Mouse (Mus musculus) skeletal muscle tissue, adult 2 months (tissue): ENCODE measurements around the gene Selenok.

Experiments
- DNase-seq: peaks from one replicate; pipeline ENCODE4 v3.0.0-alpha.2; 2012; ENCODE audit warnings: low read depth, low spot score

The Selenok gene

DNA sequence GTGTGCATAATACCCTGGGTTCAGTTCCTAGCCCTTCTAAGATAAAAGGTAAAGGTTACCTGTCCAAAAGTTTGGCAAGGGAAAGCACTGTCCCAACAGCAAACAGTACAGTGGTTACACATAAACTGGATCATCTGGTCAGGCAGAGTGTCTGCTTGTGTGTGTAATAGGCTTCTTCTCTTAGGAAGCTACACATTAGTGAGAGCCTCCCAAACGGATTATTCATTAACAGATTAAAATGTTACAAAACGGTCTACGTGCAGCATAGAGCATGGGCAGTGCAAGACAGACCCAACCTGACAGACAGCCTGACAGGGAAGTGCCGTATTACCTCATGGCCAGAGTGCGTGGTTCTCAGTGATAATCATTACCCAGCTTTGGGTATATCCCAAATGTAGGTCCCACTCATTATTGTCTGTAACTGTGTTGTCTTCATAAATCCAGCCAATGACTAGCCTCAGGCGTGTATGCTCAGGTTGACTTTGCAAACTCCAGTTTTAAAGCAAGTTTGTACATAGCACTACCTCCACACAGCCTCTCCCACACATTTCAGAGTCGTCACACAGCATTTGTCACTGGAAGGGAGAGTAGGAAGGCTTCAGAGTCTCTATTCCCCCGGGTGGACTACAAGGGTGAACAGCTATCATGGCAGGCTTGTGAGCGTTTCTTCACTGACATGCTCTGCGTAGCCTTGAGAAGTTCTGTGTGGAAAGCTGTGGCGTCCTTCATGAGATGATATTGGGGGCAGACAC lies 28.1 kb downstream of the Selenok start:
- DNase-seq = no peak

DNA sequence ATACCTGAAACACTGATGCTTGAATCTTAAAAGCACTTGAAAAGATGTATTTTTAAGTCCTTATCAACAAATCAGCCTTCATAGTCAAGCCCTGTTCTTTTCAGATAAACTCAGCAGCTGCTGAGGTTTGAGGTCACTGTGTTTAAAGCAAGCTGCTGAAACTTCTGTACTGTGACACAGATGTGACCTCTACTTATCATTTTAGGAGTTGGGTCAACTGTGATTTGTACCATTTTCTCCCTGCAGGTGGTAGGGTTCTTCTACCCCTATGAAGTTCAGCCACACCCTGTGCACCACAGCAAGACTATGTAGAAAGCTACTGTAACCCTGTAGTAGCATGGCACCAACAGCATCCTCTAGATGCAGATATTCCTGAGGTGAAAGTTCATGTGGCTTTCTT lies 29.2 kb downstream of the Selenok start:
- DNase-seq = no peak

DNA sequence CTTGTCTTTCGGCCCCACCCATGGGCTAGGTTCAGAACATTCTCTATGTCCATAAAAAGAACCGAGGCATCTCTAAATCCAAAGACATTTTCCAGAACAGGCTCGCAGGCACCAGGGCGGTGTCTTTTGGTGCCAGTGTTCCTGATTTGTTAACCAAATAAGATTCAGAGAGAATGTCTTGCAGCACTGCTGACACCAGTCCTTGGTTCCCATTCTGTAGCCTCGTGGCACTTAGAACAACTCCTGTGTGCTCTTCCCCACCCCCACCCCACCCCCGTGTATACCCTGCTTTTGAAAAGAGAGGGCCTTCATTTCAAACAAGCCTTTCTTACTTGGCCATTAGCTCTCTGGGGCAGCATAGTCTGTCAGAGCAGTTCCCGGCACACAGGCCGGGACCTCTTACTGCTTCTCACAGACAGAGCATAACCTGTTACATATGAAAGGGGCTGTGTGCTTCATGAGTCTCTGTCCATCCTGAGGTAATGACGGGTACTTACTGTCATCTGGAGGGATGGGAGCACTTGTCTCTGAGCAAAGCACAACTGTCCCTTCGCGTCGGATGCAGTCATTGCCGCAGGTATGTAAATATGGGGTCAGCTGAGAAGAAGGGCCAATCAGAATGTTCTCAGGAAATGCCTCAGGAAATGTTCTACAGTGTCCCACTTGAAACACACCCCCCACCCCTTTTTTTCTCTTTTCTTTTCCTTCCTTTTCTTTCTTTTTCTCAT lies 30.8 kb downstream of the Selenok start:
- no peak for DNase-seq

DNA sequence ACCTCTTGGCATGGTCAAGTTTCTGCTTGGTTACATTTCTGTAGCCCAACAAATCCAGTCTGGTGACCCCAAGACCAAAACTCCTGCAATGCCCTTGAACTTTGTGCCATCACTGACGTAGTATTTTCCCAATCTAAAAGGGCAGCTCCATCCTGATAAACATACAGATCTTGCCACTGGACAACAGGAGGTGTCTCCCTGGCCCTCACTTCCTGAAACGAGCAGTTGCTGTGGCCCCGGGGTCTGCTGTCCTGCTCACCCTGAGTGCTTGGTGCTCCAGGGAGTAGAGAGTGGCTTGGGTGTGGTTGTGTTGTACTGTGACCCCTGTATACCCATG lies 31.3 kb downstream of the Selenok start:
- DNase-seq = no peak

DNA sequence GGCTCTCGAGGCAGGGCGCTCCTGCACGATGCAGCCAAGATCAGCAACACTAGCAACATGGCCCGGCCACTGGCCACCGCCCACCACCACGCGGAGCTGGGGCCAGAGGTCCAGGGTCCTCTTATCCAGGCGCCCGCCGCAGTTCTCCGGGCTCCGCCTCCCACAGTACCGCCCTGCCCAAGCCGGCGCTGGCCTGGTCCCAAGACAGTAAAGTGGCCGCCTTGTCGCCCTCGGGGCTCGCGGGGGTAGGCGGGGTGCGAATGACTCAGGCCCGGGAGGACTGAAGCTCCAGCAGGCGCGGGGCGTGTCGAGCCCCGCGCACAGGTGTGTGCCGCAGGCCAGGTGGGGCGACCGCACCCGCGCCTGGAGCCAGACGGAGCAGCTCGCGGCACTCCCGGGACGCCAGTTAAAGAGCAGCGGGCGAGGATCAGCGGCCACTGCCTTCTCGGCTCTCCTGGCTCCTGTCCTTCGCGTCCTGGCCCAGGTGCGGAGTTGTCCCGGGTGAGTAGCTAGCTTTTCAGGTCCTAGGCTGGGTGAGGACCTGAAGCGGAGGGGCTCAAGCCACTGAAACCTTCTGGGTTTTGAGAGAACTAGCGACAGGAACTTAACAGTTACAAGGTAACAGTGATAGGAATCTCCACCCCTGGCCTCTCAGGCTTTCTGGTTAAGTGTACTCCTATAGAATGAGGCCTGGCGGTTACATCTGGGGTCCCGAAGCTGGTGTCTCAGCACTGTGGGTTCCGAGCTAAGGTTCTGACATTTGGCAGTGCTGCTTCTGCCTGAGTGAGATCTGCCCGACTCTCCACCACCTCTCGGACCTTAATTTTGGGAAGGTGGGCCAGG lies 40.8 kb downstream of the Selenok start, which contains the start of the genes Il17rb and Chdh:
Gene Il17rb, minus strand, starts transcription at position 164 of the 843 bp plus-strand sequence.
Gene Chdh, plus strand, starts transcription at position 291 of the 843 bp plus-strand sequence.
- DNase-seq = no peak

DNA sequence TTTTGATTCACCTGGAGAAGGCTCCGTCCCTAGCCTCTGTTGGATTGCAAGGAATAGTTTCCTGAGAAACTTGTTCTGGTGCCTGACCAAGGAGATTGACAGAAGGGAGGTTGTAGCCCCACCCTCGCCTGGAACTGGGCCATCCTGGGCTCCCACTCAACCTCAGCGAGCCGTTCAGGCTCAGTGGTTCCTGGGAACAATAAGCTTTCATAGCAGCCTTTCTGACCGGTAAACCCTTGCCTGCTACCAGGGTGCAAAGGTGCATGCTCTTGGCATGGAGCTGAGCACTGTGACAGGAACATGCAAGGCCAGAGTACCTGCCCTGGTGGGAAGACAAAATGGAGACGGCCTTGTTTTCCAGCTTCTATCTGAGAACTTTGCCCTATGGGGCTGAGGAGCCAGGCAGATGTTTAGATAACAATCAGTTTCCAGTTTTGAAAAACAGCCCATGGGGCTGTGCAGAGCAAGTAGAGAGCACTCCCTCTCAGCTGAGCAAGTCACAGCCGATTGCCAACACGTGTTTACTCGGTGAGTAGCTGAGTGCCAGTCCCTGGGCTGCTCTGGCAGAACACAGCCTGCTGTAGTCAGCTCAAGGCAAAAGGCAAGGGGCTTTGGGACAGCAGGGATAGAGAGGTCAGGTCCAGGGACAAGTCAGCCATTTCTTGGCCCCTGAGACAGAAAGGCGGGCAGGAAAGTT lies 41.9 kb downstream of the Selenok start:
- DNase-seq = no peak

DNA sequence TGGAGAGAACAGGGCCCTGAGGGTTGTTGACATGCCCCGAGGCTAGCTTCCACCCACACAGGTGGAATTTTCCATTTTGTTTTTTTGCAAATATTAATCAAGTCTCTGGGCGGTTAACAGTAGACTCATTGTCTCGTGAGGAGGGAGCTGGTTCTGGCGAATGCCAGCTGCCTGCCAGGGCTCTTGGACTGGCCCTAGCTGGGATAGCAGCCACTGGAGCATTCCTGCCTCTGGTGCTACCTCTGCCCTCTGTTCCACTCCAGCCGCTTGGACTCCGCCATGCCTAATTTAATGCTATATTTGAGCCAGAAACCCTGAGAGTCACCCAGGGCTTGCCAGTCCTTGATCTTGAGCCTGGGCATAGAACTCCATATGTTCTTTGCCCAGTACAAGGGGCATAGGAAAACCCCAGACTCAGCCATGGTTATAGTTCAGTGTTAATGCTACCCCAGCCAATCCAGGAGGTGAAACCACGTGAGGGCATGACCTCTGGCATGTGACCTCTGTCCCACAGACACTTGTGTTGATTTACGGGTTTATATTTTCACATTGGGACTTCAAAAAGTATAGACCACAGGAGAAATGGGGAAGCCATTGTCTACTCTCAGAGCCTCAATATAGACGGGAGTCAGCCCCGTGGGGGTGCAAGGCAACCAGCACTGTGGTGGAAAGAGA lies 43.9 kb downstream of the Selenok start:
- DNase-seq = no peak

DNA sequence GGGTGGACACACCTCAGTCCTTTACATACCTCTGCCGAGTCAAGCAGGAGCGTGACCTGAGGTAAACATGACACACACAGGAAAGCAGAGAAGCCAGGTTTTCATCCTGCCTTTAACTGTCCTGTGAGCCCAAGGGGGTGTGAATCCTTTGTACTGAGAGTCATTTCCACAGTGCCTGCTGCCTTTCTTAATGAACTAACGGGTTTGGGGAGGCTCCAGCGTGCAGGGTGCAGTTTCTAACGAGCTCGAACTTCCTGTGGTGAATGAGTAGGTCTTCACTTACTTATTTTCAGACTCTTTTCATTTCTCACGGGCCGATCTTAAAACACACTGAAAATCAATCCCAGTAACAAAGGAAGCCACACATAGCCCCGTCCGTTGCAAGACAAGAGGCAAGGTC lies 46.4 kb downstream of the Selenok start:
- DNase-seq = no peak

DNA sequence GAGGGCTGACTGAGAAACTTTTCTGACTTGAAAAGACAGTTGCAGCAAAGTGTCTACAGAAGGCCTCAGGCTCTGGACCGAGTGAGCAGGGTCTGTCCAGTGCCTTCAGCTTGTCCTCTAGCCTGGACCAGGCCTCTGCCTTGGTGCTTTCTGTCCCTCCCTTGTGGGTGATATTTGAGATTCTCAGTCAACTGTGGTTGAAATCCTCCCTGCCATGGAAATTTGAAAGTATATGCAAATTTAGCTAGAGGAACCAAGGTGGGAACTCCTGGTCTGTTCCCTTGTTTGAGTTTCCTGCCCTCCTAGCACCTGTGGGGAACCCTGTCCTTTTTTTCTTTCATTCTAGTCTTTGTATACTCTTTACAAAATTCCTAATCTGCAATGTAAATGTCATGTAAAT lies 46.9 kb downstream of the Selenok start:
- DNase-seq = no peak

DNA sequence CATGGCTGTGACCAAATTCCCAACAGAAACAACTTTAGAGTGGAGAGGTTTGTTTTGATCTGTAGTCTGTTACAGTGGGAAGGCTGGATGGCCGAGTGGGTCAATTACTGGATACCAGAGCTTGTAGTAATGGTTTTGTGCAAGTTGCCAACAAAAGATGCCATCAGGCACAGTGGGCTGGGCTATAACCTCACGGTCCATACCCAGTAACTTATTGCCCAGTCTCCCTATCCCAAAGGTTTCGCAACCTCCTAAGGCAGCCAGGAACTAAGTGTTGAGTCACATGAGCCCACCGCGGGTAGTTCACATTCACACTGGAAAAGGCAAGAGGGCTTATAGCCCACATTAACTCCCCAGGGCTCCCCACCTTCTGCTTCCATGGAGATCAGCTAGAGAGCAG lies 48.6 kb downstream of the Selenok start:
- DNase-seq = no peak

DNA sequence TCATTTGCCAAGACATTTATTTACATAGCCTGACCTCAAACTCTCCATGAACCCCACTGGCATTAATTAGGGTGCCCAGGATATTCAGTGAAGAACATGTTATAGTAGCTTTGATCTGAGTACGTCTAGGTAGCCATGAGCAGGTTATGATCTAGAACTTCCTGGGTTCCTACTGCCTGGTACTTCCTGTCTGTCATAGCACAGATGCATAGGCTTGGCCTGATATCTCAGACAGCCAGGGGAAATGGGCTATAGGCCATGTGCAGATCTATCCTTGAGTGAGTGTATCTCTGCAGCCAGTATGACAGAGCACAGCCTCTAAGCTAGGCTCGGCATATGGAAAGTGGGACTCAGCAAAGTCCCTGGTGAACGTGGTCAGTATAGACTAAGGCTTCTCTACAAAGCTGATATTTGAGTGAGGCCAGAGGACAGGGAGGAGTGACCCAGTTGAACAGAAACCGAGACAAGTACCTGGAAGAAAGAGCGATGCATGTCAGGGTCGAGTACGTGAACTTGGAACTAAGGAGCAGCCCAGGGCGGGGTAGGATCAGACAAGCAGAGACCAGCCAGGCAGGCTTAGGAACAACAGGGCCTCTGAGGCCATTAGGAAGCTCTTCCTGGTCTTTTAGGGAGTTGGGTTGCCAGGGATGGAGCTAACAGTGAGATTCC lies 49.8 kb downstream of the Selenok start:
- no peak for DNase-seq

DNA sequence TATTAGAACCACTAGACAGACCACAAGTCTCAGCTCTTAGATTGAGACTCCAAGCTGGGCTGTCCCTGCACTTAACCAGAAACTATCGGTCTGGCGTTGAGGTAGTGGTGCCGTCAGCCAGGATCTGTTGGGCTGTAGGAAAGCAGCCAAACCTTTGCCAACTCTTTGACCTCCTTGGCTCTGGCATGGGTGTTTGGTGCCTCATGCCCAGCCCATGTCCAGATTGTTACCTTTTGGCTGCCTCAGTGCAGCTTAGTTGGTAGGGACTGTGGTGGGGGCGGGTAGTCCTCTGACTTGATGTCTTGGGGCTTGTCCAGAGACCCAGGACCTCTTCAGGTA lies 50.3 kb downstream of the Selenok start:
- DNase-seq = no peak

DNA sequence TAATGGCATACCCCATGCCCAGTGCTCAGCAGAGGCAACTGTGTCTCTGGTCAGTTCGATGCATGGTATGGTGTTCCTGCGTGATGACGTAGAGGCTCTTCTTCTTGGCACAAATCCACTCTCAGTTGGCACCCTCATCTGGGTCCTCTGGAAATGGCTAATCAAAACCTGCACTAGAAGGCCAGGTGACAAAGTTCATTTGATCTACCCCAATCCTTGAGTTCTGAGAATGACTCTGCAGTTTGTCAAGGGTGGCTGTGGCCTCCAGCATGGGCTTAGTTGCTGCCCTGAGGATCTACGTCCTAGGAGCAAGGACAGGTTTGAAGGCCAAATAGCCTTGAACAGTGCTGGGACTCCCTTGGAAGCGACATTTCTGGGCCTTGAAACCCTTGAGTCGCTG lies 50.7 kb downstream of the Selenok start:
- no peak for DNase-seq

DNA sequence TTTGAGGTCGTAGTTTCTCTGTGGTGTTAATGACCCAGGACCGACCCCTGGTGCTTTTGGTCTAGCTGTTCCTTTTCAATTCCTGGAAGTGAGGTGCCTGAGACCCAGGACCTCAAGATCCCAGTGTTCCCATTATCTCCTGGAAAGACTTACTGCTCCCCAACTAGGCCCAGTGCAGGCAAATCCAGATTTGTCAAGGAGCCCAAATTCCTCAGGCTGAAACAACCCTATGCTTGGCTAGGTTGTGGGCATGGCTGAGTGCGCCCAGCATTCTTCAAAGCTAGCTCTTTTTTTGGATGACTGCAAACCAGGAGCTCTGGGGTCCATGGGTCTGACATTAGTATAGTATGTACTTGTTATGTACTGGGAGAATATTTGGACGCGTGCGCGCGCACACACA lies 51.3 kb downstream of the Selenok start:
- DNase-seq = no peak

DNA sequence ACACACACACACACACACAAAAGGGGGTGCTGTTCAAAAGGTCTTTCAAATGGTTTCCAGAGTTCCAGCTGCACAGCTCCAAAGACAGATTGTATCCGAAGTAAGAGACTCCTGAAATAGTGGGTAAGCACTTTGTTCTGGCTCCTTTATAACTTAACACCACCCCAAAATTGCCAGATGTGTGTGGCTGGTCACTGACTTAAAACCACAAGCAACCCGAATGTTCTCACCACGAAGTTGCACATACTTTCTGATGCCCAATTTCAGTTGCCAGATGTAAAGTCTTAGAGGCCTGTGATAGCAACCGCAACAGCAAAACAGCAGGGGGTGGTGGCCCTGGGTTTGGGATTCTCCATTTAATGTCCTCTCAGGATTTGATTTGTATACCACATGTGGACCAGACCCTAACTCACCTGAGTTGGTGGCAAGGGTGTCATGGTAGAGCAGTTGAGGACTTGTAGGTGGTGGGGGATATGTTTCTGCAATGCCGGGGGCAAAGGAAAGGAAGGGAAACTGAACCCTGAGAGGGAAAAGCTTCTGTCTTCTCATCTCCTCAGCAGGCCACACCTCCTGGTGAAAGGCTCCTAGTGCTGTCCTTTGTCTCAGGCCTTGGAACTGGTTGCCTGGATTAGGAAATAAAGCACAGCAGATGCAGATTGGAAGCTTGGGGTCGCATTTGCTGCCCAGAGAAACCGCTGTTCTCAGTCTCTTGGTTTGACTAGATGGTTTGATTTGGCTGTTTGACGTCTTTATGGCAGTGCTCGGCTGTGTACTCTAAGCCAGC lies 51.9 kb downstream of the Selenok start:
- no peak for DNase-seq

DNA sequence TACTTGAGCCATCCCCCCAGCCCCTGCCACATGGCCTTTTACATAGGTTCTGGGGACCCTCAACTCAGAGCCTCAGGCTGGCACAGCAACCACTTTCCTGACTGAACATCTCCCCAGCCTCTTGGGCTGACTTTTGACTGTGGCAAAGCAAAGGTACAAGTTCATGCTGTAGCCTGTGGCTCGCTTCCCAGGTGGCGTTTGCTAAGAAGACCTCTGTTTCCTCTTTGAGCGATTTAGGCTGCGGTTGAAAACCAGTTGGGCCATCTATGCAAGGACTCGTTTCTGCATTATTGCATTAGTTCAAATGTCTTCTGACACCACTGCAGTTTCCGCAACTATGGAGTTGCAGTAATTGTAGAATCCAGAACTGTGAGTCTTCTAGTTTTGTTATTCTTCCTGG lies 54.4 kb downstream of the Selenok start:
- no peak for DNase-seq

DNA sequence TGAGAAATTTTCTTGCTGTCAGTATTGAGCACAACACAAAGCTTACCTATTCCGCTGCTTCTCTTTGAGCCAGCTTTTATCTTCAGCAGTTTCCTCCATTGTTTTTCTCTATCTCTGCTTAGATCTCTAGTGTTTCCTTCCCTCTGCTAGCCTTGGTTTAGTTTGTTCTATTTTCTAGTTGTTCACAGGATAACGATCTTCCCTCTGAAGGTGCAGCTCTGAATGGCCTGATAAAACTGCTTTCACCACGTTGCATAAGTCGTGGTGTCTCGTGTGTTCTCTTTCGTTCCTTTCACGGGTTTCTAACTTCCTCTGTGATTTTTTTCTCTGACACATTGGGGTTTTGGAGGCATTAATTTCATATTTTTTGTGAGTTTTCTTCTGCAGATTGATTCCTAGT lies 56.3 kb downstream of the Selenok start:
- DNase-seq = no peak
